Mouse (Mus musculus) embryonic facial prominence, embryonic 14.5 days (tissue): ENCODE measurements around the gene Hnrnpf. TPM values are rescaled to one million over a fixed set of nuclear protein-coding genes. Genes with fewer than 3 reads are reported as not detected.

ENCODE experiments used
- ATAC-seq: fragments of 200-750 bp; cut with Nextera tagmentation; 2 replicates; pipeline ENCODE4 v1.8.0; 2017; ENCODE audit warnings: low read depth, moderate number of reproducible peaks, moderate TSS enrichment
- DNase-seq: peaks from one replicate; pipeline ENCODE4 v3.0.0-alpha.2; 2015; ENCODE audit warnings: low spot score
- H3K27ac ChIP-seq: fragments of 300-500 bp; sonication (generic); replicated peaks from 2 replicates; pipeline ENCODE4 v1.5.1; 2014; ENCODE audit warnings: low read depth, mild to moderate bottlenecking, low read length, moderate library complexity
- H3K27me3 ChIP-seq: fragments of 300-500 bp; sonication (generic); replicated peaks from 2 replicates; pipeline ENCODE4 v1.6.1; 2014; ENCODE audit warnings: low read length; ENCODE audit not compliant: control insufficient read depth, insufficient read depth
- H3K36me3 ChIP-seq: fragments of 300-500 bp; sonication (generic); 2 replicates; pipeline ENCODE4 v1.6.1; 2014; ENCODE audit warnings: low read length, mixed read lengths; ENCODE audit not compliant: control insufficient read depth, insufficient read depth
- H3K4me1 ChIP-seq: fragments of 300-500 bp; sonication (generic); 2 replicates; pipeline ENCODE4 v1.6.1; 2014; ENCODE audit warnings: antibody characterized with exemption, low read length; ENCODE audit not compliant: control insufficient read depth, insufficient read depth
- H3K4me2 ChIP-seq: fragments of 300-500 bp; sonication (generic); 2 replicates; pipeline ENCODE4 v1.6.1; 2014; ENCODE audit warnings: low read depth, mild to moderate bottlenecking, low read length, moderate library complexity, mixed read lengths
- H3K4me3 ChIP-seq: fragments of 300-500 bp; sonication (generic); 2 replicates; pipeline ENCODE4 v1.5.1; 2014; ENCODE audit warnings: low read depth, mild to moderate bottlenecking, low read length
- H3K9ac ChIP-seq: fragments of 300-500 bp; sonication (generic); 2 replicates; pipeline ENCODE4 v1.6.1; 2014; ENCODE audit warnings: low read depth, mild to moderate bottlenecking, low read length, moderate library complexity, mixed read lengths
- H3K9me3 ChIP-seq: fragments of 300-500 bp; sonication (generic); 2 replicates; pipeline ENCODE4 v1.6.1; 2016; ENCODE audit warnings: low read length; ENCODE audit not compliant: control insufficient read depth
- WGBS: fragments of 180-500 bp; shearing (Covaris S2); extraction: QIAGEN DNeasy Blood & Tissue Kit; methylation state at CpG from one replicate; pipeline ENCODE4 v1.1.7; 2014; 5-methylcytosine and 5-hydroxymethylcytosine counted together
- polyA plus RNA-seq: library from polyadenylated mRNA; unstranded; fragments of >200 nt; fragmentation: Nextera tagmentation; extraction: Ambion mirVana; gene quantifications from 2 replicates; pipeline ENCODE4 v1.2.1, GENCODE M21; 2014

Hnrnpf gene
- polyA plus RNA-seq, result 583 and 637 TPM in 2 replicates

DNA sequence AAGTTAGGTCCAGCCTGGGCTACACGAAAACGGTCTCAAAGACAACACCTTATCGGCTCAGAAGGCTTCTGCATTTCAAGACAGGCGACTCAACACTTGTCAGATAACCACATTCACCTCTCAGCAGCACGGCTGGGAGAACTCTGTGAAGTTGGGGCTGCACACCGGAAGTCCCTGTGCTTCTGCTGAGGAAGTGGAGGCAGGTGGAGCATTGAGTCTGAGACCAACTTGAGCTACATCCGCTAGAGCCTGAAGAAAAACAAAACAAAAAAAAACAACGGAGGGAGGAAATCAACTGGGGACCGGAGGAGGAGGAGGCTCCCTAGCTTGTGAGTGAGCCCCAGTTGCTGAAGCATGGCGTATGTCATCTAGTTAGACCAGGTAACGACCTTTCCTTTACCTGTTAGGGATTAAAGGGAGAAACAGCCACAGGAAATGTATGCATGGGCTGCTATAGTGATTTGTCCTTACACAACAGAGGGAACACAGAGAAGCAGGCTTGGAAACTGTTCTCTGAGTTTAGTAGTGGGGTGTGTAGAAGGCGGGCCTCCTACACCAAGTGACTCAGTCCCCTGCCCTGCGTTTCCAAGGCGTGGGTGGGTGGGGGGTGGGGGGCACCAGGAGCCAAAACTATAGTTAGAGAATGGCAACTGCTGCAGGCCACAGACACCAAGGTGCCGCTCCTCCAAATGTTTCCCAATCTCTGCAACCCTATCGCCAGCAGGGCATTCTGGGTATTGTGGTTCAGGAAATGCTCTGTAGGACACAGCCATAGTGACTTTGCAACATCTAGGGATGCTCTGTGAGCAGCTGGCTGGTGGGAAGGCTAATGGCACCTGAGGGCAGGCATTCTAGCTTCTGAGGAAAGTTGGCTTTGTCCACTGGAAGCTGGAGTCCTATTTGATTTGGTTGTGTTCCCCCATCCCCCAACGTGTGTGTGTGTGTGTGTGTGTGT, at the start of gene Hnrnpf:
Gene Hnrnpf (plus strand): TSS at position 199 of the 955 bp plus-strand sequence.
- Histone ChIP-seq H3K4me1 (peaks cover 3% of the 10 kb centered on the region; the same call in 1 of the 2 replicates), H3K4me2 (no peak within 1 kb of the TSS), H3K9ac (no peak within 1 kb of the TSS), H3K27me3 (no peaks in the 10 kb centered on the region), H3K36me3 (no peaks in the 10 kb centered on the region), H3K4me3 (no peak within 1 kb of the TSS), H3K27ac (no peak within 1 kb of the TSS), H3K9me3 (no peaks in the 10 kb centered on the region)
- 80% methylated on average over 17 of the region's 17 CpGs for WGBS
- DNase-seq (no peak), ATAC-seq (no peak)

DNA sequence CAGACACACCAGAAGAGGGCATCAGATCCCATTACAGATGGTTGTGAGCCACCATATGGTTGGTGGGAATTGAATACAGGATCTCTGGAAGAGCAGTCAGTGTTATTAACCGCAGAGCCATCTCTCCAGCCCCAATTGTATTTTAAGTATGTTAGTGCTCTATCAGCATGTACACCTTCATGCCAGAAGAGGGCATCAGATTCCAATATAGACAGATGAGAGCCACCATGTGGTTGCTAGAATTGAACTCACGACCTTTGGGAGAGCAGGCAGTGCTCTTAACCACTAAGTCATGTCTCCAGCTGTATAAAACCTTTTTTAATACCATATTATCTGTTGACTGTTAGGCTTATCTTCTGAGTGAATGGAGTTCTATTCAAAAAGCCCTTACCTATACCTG, 48.4 kb upstream of the Hnrnpf start:
- H3K27me3 ChIP-seq, result no peaks in the 10 kb centered on the region
- no peak overlapping the region for H3K4me3 ChIP-seq
- H3K9me3 ChIP-seq, result 0 out of 2 replicates have a peak, but pooled peaks cover 5% of the 10 kb centered on the region
- H3K27ac ChIP-seq, result no peak overlapping the region
- no peaks in the 10 kb centered on the region for H3K4me1 ChIP-seq
- ATAC-seq (no peak), DNase-seq (no peak)
- no peak overlapping the region for H3K4me2 ChIP-seq
- 58% methylated on average over 2 of the region's 2 CpGs for WGBS
- peaks cover 25% of the 10 kb centered on the region for H3K36me3 ChIP-seq
- no peak overlapping the region for H3K9ac ChIP-seq

DNA sequence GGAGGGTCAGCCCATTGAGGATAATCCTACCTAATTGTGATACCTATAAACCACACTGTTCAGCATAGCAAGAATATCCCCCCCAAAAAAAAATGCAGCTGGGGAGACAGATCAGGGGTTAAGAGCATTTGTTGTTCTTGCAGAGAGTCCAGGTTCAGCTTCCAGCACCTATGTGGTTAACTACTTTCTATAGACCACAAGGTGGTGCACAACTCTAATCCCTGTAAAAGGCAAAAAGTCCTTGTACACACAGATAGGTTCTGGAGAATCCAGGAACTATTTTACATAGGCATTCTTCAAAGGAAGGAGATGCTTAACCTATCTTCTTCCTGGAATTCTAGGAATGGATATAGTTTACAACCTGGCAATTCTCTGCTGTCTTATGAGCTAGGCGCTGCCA, 42.1 kb upstream of the Hnrnpf start:
- Histone ChIP-seq H3K9me3 (no peaks in the 10 kb centered on the region), H3K4me3 (no peak overlapping the region), H3K4me1 (no peaks in the 10 kb centered on the region), H3K9ac (no peak overlapping the region), H3K27me3 (no peaks in the 10 kb centered on the region), H3K27ac (no peak overlapping the region), H3K36me3 (no peaks in the 10 kb centered on the region), H3K4me2 (no peak overlapping the region)
- ATAC-seq (no peak), DNase-seq (peak; percentile 32)
- WGBS, result 78% methylated on average over 1 of the region's 1 CpGs

DNA sequence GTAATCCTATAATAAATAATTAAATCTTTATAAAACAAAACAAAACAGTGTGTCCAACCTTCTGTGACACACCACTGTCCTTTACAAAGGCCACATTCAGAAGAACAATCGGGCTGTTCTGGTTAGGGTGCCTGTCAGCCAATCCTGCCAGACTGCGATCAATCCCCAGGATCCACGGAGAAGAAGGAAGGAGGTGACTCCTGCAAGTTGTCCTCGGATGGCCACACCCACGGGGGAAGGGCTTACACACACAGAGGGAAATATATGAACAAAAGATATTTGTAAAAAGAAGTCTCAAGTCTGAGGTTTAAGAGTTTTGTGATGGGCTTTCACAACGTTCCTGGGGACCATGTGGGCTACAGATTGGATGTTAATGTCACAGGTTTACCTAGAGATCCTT, 38.3 kb upstream of the Hnrnpf start, which contains the start of gene Zfp239:
Gene Zfp239 (plus strand): TSS at position 253 of the 400 bp plus-strand sequence.
- ATAC-seq (no peak), DNase-seq (no peak)
- Histone ChIP-seq H3K9me3 (no peaks in the 10 kb centered on the region), H3K4me2 (peak within 1 kb of the TSS; percentile 90), H3K4me1 (no peaks in the 10 kb centered on the region), H3K4me3 (peak within 1 kb of the TSS; percentile 81), H3K27me3 (no peaks in the 10 kb centered on the region), H3K27ac (no peak within 1 kb of the TSS), H3K36me3 (no peaks in the 10 kb centered on the region), H3K9ac (peak within 1 kb of the TSS; percentile 75)
- 59% methylated on average over 6 of the region's 6 CpGs for WGBS

DNA sequence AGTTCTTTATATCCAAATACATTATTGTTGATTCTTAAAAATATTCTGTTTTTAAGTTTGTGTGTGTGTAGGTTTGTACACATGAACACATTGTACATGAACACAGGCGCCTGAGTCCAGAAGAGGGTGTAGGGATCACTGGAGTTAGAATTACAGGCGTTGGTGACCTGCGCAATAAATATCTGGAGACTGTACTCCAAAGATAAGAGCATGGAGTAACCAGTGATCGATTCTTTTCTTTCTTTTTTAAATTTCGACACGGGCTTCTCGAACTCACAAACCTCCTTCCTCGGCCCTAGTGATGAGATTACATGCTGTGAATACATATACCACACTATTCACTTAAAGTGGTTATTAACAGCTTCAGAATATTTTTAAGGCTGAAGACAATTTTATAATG, 37.7 kb upstream of the Hnrnpf start:
- Histone ChIP-seq H3K9ac (peak overlapping the region; percentile 75; the same call in 1 of the 2 replicates), H3K4me3 (peak overlapping the region; percentile 81), H3K27ac (no peak overlapping the region), H3K36me3 (no peaks in the 10 kb centered on the region), H3K27me3 (no peaks in the 10 kb centered on the region), H3K4me2 (peak overlapping the region; percentile 90), H3K4me1 (no peaks in the 10 kb centered on the region), H3K9me3 (no peaks in the 10 kb centered on the region)
- WGBS, result 75% methylated on average over 8 of the region's 8 CpGs
- ATAC-seq, result no peak
- DNase-seq, result no peak

DNA sequence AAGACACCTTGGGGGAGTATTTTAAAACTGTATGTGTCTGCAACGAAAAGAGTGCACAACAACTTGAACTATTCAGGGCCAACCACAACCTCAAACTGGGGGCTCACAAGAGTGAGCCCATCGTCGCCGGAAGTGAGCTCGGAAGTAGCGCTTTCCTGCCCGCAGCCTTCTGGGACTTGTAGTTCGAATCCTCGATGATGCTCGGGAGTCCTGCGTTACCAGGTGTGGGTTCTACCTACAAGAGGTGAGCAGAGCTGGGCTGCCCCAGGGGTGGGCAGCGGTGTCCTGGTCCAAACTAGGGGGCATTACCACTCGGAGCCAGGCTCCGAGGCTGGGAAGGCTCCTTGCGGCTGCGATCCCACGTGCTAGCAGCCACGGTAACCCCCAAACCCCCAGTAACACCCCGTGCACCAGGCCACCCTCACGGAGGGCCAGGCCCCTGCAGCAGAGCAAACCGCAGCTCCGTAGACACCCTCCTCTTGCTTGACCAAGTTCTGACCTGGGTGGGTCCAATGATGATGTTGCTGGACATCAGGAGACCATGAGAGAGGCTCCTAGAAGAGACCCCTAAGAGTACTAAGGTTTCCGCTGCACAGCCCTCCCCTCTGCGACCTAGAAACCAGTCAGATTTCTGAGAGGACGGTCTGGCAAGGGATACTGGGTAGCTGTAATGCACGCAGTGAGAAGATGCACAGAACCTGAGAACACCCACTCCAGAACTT, 37.1 kb upstream of the Hnrnpf start:
- ATAC-seq (peak; percentile 86), DNase-seq (peak; percentile 90)
- Histone ChIP-seq H3K27ac (no peak overlapping the region), H3K4me3 (peak overlapping the region; percentile 81), H3K4me2 (peak overlapping the region; percentile 90), H3K27me3 (no peaks in the 10 kb centered on the region), H3K36me3 (no peaks in the 10 kb centered on the region), H3K9me3 (no peaks in the 10 kb centered on the region), H3K9ac (peak overlapping the region; percentile 75), H3K4me1 (no peaks in the 10 kb centered on the region)
- 4% methylated on average over 24 of the region's 26 CpGs for WGBS

DNA sequence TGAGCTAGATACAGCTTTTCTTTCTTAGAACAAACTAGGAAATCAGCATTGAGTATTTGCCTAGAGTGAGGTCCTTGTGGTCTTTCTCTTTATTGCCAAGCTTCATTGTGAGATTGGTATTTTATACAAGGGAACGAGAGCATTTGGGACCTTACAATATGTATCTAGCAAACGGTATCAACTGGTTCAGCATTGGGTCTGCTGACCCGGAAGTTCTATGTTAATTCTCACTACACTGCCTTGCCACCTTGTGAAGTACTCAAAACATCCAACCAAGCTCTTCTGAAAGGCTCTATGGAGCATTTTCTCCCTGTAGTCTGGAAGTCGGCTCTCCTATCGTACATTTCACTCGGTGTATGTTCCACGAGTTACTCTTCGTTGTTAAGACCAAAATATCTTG, 36.4 kb upstream of the Hnrnpf start:
- WGBS, result 95% methylated on average over 8 of the region's 8 CpGs
- Histone ChIP-seq H3K4me2 (peak overlapping the region; percentile 90), H3K27me3 (no peaks in the 10 kb centered on the region), H3K4me3 (peak overlapping the region; percentile 81), H3K9me3 (no peaks in the 10 kb centered on the region), H3K36me3 (no peaks in the 10 kb centered on the region), H3K27ac (no peak overlapping the region), H3K9ac (peak overlapping the region; percentile 75; the same call in 1 of the 2 replicates), H3K4me1 (no peaks in the 10 kb centered on the region)
- ATAC-seq (no peak), DNase-seq (no peak)

DNA sequence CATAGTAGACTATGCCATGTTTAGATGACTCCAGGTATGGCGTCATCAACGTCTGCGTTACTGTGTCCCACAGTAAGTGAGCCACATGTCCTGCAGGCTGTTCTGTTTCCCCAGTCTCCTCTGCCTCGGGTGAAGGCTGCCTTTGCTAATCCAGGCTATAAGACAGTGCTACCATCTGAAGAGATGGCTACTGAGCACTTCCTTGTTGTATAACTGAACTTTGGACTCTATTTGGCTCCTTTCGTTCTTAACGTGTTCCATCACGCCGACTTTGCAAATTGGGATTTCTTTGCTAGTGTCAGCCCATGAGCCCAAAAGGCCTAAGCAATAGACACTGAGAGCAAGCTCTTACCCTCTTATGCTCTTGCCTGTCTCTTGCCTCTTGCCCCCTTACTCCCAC, 31.9 kb upstream of the Hnrnpf start:
- Histone ChIP-seq H3K4me1 (no peaks in the 10 kb centered on the region), H3K4me3 (no peak overlapping the region), H3K9me3 (no peaks in the 10 kb centered on the region), H3K4me2 (no peak overlapping the region), H3K36me3 (peaks cover 16% of the 10 kb centered on the region; the same call in 1 of the 2 replicates), H3K27me3 (no peaks in the 10 kb centered on the region), H3K27ac (no peak overlapping the region), H3K9ac (no peak overlapping the region)
- no peak for DNase-seq
- ATAC-seq, result no peak
- WGBS, result 96% methylated on average over 8 of the region's 8 CpGs
